Mouse (Mus musculus) forebrain, embryonic 14.5 days (tissue): ENCODE results near the gene Stt3a. TPM values are rescaled to one million over a fixed set of nuclear protein-coding genes. Genes with fewer than 3 reads are reported as not detected.

Experiments
- ATAC-seq: fragments of 200-750 bp; cut with Nextera tagmentation; 2 replicates; pipeline ENCODE4 v1.8.0; 2017; ENCODE audit warnings: mild to moderate bottlenecking, moderate library complexity
- DNase-seq: peaks from one replicate; pipeline ENCODE4 v3.0.0-alpha.2; 2015; ENCODE audit warnings: low spot score
- H3K27ac ChIP-seq: fragments of 300-500 bp; sonication (generic); 2 replicates; pipeline ENCODE4 v1.5.1; 2014; ENCODE audit warnings: low read depth, mild to moderate bottlenecking, control low read depth, low read length, moderate library complexity
- H3K27me3 ChIP-seq: fragments of 300-500 bp; sonication (generic); replicated peaks from 2 replicates; pipeline ENCODE4 v1.6.1; 2014; ENCODE audit warnings: low read length, control low read depth, mixed read lengths; ENCODE audit not compliant: control insufficient read depth, insufficient read depth
- H3K36me3 ChIP-seq: fragments of 300-500 bp; sonication (generic); 2 replicates; pipeline ENCODE4 v1.6.1; 2014; ENCODE audit warnings: low read length, control low read depth; ENCODE audit not compliant: control insufficient read depth, insufficient read depth
- H3K4me1 ChIP-seq: fragments of 300-500 bp; sonication (generic); 2 replicates; pipeline ENCODE4 v1.6.1; 2014; ENCODE audit warnings: antibody characterized with exemption, low read length, control low read depth; ENCODE audit not compliant: control insufficient read depth, insufficient read depth
- H3K4me2 ChIP-seq: fragments of 300-500 bp; sonication (generic); 2 replicates; pipeline ENCODE4 v1.6.1; 2014; ENCODE audit warnings: mild to moderate bottlenecking, control low read depth, low read length
- H3K4me3 ChIP-seq: fragments of 300-500 bp; sonication (generic); 2 replicates; pipeline ENCODE4 v1.5.1; 2014; ENCODE audit warnings: low read depth, low read length, control low read depth
- H3K9ac ChIP-seq: fragments of 300-500 bp; sonication (generic); 2 replicates; pipeline ENCODE4 v1.6.1; 2014; ENCODE audit warnings: mild to moderate bottlenecking, low read length, control low read depth, moderate library complexity
- H3K9me3 ChIP-seq: fragments of 300-500 bp; sonication (generic); replicated peaks from 2 replicates; pipeline ENCODE4 v1.6.1; 2016; ENCODE audit warnings: low read length, control low read depth, mixed read lengths; ENCODE audit not compliant: control insufficient read depth
- WGBS: fragments of 180-500 bp; shearing (Covaris S2); extraction: QIAGEN DNeasy Blood & Tissue Kit; methylation state at CpG from one replicate; pipeline ENCODE4 v1.1.7; 2014; 5-methylcytosine and 5-hydroxymethylcytosine counted together
- polyA plus RNA-seq: library from polyadenylated mRNA; unstranded; fragments of >200 nt; fragmentation: Nextera tagmentation; extraction: Ambion mirVana; gene quantifications from 2 replicates; pipeline ENCODE4 v1.2.1, GENCODE M21; 2014

Gene Stt3a
- polyA plus RNA-seq = 69.5 and 93.6 TPM in 2 replicates

- peak within 1 kb of the TSS; percentile 94 for H3K4me3 ChIP-seq
- DNase-seq = peak; percentile 100
Measured at GRCm38 (mm10) chr9:36767203-36768143, at the start of gene Stt3a. Stt3a (minus strand) TSS chr9:36767679.

GRCm38 (mm10) chr9:36814486-36814885, 47.0 kb upstream of the Stt3a start:
- Histone ChIP-seq H3K4me3 (no peak overlapping the region), H3K4me2 (no peak overlapping the region), H3K9ac (no peak overlapping the region), H3K27ac (no peak overlapping the region), H3K9me3 (no peaks in the 10 kb centered on the region), H3K27me3 (no peaks in the 10 kb centered on the region), H3K36me3 (no peaks in the 10 kb centered on the region), H3K4me1 (no peaks in the 10 kb centered on the region)
- 61% methylated on average over 3 of the region's 3 CpGs for WGBS
- ATAC-seq (no peak), DNase-seq (peak; percentile 20)

More at GRCm38 (mm10) chr9:36767203-36768143, at the start of gene Stt3a:
- Histone ChIP-seq H3K9me3 (no peaks in the 10 kb centered on the region), H3K27me3 (no peaks in the 10 kb centered on the region), H3K9ac (peak within 1 kb of the TSS; percentile 89), H3K27ac (peak within 1 kb of the TSS; percentile 72), H3K4me1 (peaks cover 11% of the 10 kb centered on the region), H3K4me2 (peak within 1 kb of the TSS; percentile 86), H3K36me3 (peaks cover 16% of the 10 kb centered on the region)
- WGBS = under 1% methylated on average over 60 of the region's 60 CpGs
- ATAC-seq = peak; percentile 100

- 66% methylated on average over 5 of the region's 5 CpGs for WGBS
- H3K4me1 ChIP-seq = no peaks in the 10 kb centered on the region
- no peaks in the 10 kb centered on the region for H3K36me3 ChIP-seq
- no peak overlapping the region for H3K9ac ChIP-seq
- DNase-seq = peak; percentile 46
- ATAC-seq = no peak
- H3K4me3 ChIP-seq = no peak overlapping the region
- no peak overlapping the region for H3K4me2 ChIP-seq
- no peak overlapping the region for H3K27ac ChIP-seq
- no peaks in the 10 kb centered on the region for H3K27me3 ChIP-seq
- no peaks in the 10 kb centered on the region for H3K9me3 ChIP-seq
Measured at GRCm38 (mm10) chr9:36808126-36808785, 40.8 kb upstream of the Stt3a start.

- 97% methylated on average over 3 of the region's 3 CpGs for WGBS
Measured at GRCm38 (mm10) chr9:36805256-36805975, 37.9 kb upstream of the Stt3a start.

GRCm38 (mm10) chr9:36803926-36804325, 36.4 kb upstream of the Stt3a start:
- ATAC-seq (no peak), DNase-seq (no peak)
- Histone ChIP-seq H3K9me3 (no peaks in the 10 kb centered on the region), H3K4me1 (no peaks in the 10 kb centered on the region), H3K9ac (no peak overlapping the region), H3K4me3 (no peak overlapping the region), H3K27me3 (no peaks in the 10 kb centered on the region), H3K4me2 (no peak overlapping the region), H3K27ac (no peak overlapping the region), H3K36me3 (no peaks in the 10 kb centered on the region)
- 87% methylated on average over 3 of the region's 3 CpGs for WGBS

More at GRCm38 (mm10) chr9:36805256-36805975, 37.9 kb upstream of the Stt3a start:
- no peaks in the 10 kb centered on the region for H3K9me3 ChIP-seq
- H3K9ac ChIP-seq = no peak overlapping the region
- no peak overlapping the region for H3K4me3 ChIP-seq
- no peak overlapping the region for H3K27ac ChIP-seq
- DNase-seq = no peak
- no peaks in the 10 kb centered on the region for H3K36me3 ChIP-seq
- no peaks in the 10 kb centered on the region for H3K27me3 ChIP-seq
- no peaks in the 10 kb centered on the region for H3K4me1 ChIP-seq
- no peak for ATAC-seq
- H3K4me2 ChIP-seq = no peak overlapping the region

GRCm38 (mm10) chr9:36803386-36803785, 35.9 kb upstream of the Stt3a start:
- no peaks in the 10 kb centered on the region for H3K36me3 ChIP-seq
- ATAC-seq (no peak), DNase-seq (no peak)
- no peaks in the 10 kb centered on the region for H3K9me3 ChIP-seq
- no peak overlapping the region for H3K9ac ChIP-seq
- H3K4me3 ChIP-seq = no peak overlapping the region
- 78% methylated on average over 6 of the region's 6 CpGs for WGBS
- H3K4me1 ChIP-seq = no peaks in the 10 kb centered on the region
- H3K4me2 ChIP-seq = no peak overlapping the region
- no peaks in the 10 kb centered on the region for H3K27me3 ChIP-seq
- no peak overlapping the region for H3K27ac ChIP-seq

GRCm38 (mm10) chr9:36802951-36803350, 35.5 kb upstream of the Stt3a start:
- Histone ChIP-seq H3K4me3 (no peak overlapping the region), H3K36me3 (no peaks in the 10 kb centered on the region), H3K27ac (no peak overlapping the region), H3K9me3 (no peaks in the 10 kb centered on the region), H3K4me1 (no peaks in the 10 kb centered on the region), H3K27me3 (no peaks in the 10 kb centered on the region), H3K9ac (no peak overlapping the region), H3K4me2 (no peak overlapping the region)
- DNase-seq (no peak), ATAC-seq (no peak)
- 85% methylated on average over 3 of the region's 3 CpGs for WGBS

- ATAC-seq (no peak), DNase-seq (no peak)
- H3K9ac ChIP-seq = no peak overlapping the region
- no peak overlapping the region for H3K4me3 ChIP-seq
- H3K9me3 ChIP-seq = no peaks in the 10 kb centered on the region
- 85% methylated on average over 2 of the region's 2 CpGs for WGBS
- no peaks in the 10 kb centered on the region for H3K4me1 ChIP-seq
- H3K4me2 ChIP-seq = no peak overlapping the region
- H3K36me3 ChIP-seq = no peaks in the 10 kb centered on the region
- no peak overlapping the region for H3K27ac ChIP-seq
- no peaks in the 10 kb centered on the region for H3K27me3 ChIP-seq
Measured at GRCm38 (mm10) chr9:36801961-36802360, 34.5 kb upstream of the Stt3a start.
